Mouse (Mus musculus): ENCODE measurements at regions not wholly inside any gene's neighbourhood (a gene's known extent, or its start where the extent isn't known, plus 50 kb on each side); places are given as distances from the start of the nearest gene placed in this dataset.

GRCm38 (mm10) chr15:38609522-38609921 lies 1184.2 kb downstream of the 4930447A16Rik start:
- DNase-seq: no peak
